Mouse (Mus musculus): ENCODE results near the gene Alg10b. TPM values are rescaled to one million over a fixed set of nuclear protein-coding genes. Genes with fewer than 3 reads are reported as not detected.

The Alg10b gene
- 15.7 TPM for total RNA-seq (2023)

GRCm38 (mm10) chr15:90223969-90224750 is at the start of gene Alg10b:
Alg10b (plus strand) TSS chr15:90224311.

